Mouse (Mus musculus): ENCODE results near the gene Capn1. TPM values are rescaled to one million over a fixed set of nuclear protein-coding genes. Genes with fewer than 3 reads are reported as not detected.

The Capn1 gene
- total and polyA plus RNA-seq, 3 experiments = 42.5 to 75.2 TPM; not detected in 1

DNA sequence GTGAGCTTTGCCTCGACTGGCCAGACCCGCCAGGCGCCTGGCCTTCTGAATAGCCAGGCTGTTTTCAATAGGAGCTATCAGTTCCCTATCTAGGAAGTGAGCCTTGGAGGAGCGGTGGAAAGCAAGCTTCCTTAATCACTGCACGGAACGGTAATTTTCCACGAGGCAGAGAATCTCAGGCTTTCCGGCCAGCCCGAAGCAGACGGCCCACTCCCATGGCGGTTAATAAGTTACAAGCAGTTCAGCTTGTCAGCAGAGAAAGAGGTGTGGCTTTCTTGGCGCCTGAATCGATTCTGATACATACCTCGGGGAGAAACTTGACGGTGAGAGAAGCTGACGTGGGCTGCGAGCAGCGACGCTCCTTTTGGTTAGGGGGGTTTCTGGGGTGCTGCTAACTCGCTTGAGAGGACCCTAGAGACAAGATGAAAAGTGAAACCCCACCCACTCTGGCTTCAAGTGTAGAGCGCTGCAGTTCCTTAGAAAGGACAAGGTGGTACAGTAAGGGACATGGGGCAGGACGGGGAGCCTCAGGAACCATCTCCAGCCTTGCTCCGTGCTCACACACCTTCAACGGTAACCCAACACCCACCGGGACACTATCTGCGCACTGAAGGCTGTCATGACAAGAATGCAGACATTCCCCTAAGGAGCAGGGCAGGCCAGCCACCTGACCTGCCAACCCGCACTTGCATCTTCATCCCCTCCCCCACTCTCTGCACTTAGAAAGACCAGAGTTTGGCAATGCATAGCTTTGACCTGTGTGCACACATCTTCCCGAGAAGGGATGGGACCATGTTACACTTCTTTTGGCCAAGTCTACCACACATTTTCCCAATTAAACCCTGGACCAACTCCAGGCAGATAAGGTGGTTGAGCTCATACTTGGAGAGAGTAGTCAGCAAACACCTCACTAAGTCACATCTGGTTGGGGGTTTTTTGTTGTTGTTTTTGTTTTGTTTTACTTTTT lies 59.7 kb downstream of the Capn1 start:
- Histone ChIP-seq H3K27ac (ENCODE audit: control insufficient read depth, low read depth, low read length) (no peak overlapping the region), H3K9me3 (replicated peaks; ENCODE audit: insufficient read depth, low read length) (no peaks in the 10 kb centered on the region), H3K4me1 (ENCODE audit: control insufficient read depth in 1 of 2, insufficient read depth in 2 of 2, low read length in 2 of 2) (no peaks in the 10 kb centered on the region), H3K79me2 (ENCODE audit: control insufficient read depth, insufficient read depth, low read length, poor library complexity) (peaks cover 2% of the 10 kb centered on the region), H3K27me3 (ENCODE audit: control insufficient read depth in 1 of 2, insufficient read depth in 2 of 2, low read length in 2 of 2) (no peaks in the 10 kb centered on the region), H3K36me3 (ENCODE audit: control insufficient read depth in 1 of 2, insufficient read depth in 2 of 2, low read length in 2 of 2) (peaks cover 0 to 15% of the 10 kb centered on the region in 2 experiments; a peak in 2 of 4 replicates), H3K4me3 (ENCODE audit: control insufficient read depth in 1 of 2, insufficient read depth in 1 of 2, low read depth in 2 of 2, low read length in 2 of 2) (no peak overlapping the region), H3K9ac (ENCODE audit: control insufficient read depth, low read depth, low read length, poor library complexity, severe bottlenecking) (no peak overlapping the region)
- DNase-seq (ENCODE audit: low read depth, low spot score) = no peak
- TF ChIP-seq RAD21 (IDR thresholded peaks at IDR 0.05; ENCODE audit: low read depth, low read length) (no peak), MYB (IDR thresholded peaks at IDR 0.05; ENCODE audit: low read depth, low read length) (no peak), CHD2 (IDR thresholded peaks at IDR 0.05; ENCODE audit: low read length) (no peak), POLR2AphosphoS2 (IDR thresholded peaks at IDR 0.05; ENCODE audit: low read length) (no peak), HCFC1 (IDR thresholded peaks at IDR 0.05; ENCODE audit: low read depth, low read length) (no peak), EP300 (IDR thresholded peaks at IDR 0.05; ENCODE audit: low read depth in 1 of 2, low read length in 2 of 2) (no peak), SIN3A (IDR thresholded peaks at IDR 0.05; ENCODE audit: low read length) (no peak), BHLHE40 (IDR thresholded peaks at IDR 0.05; ENCODE audit: borderline replicate concordance, low read depth, low read length) (no peak), ZNF384 (IDR thresholded peaks at IDR 0.05; ENCODE audit: low read depth, low read length) (no peak), POLR2A (IDR thresholded peaks at IDR 0.05; ENCODE audit: control insufficient read depth in 1 of 2, insufficient read depth in 1 of 2, low read depth in 1 of 2, low read length in 2 of 2, poor library complexity in 1 of 2) (no peak), ELF1 (IDR thresholded peaks at IDR 0.05; ENCODE audit: low read depth, low read length) (no peak), MAZ (IDR thresholded peaks at IDR 0.05; ENCODE audit: low read depth, low read length) (no peak), JUND (IDR thresholded peaks at IDR 0.05; ENCODE audit: low read depth, low read length) (no peak)

DNA sequence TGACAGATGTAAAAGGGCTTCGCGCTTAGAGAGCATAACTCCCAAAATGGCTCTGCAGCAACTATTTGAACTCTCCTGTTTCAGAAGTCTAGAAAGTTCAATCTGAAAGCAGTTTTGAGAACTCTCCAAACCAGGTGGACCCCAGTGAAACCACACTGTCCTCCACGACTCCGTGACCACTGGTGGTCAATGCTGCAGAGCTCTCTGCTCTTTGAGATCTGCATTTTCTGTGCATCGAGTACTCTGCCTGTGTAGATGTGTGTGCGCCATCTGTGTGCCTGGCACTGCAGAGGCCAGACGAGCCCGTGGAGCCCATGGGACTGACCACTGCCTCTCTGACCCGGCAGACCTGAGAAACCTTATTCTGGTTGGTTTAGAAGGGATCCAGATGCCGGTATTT lies 60.8 kb downstream of the Capn1 start:
- Histone ChIP-seq H3K9ac (ENCODE audit: control insufficient read depth, low read depth, low read length, poor library complexity, severe bottlenecking) (no peak overlapping the region), H3K27ac (ENCODE audit: control insufficient read depth, low read depth, low read length) (no peak overlapping the region), H3K4me3 (ENCODE audit: control insufficient read depth in 1 of 2, insufficient read depth in 1 of 2, low read depth in 2 of 2, low read length in 2 of 2) (no peak overlapping the region), H3K4me1 (ENCODE audit: control insufficient read depth in 1 of 2, insufficient read depth in 2 of 2, low read length in 2 of 2) (no peaks in the 10 kb centered on the region), H3K9me3 (replicated peaks; ENCODE audit: insufficient read depth, low read length) (no peaks in the 10 kb centered on the region), H3K79me2 (ENCODE audit: control insufficient read depth, insufficient read depth, low read length, poor library complexity) (no peaks in the 10 kb centered on the region), H3K36me3 (ENCODE audit: control insufficient read depth in 1 of 2, insufficient read depth in 2 of 2, low read length in 2 of 2) (peaks cover 0 to 19% of the 10 kb centered on the region in 2 experiments; a peak in 2 of 4 replicates), H3K27me3 (ENCODE audit: control insufficient read depth in 1 of 2, insufficient read depth in 2 of 2, low read length in 2 of 2) (no peaks in the 10 kb centered on the region)
- no peak for DNase-seq (ENCODE audit: low read depth, low spot score)
- no peak for TF ChIP-seq USF2 (IDR thresholded peaks at IDR 0.05; ENCODE audit: borderline replicate concordance in 1 of 2, insufficient read depth in 1 of 2, low read depth in 1 of 2, low read length in 2 of 2)

Data from MEL (cell line).